Mouse (Mus musculus) cerebellum, adult 9-11 months (tissue): ENCODE data around the gene 9230102O04Rik.

Source experiments
- DNase-seq: peaks from one replicate; pipeline ENCODE4 v3.0.0; 2022

9230102O04Rik gene

DNA sequence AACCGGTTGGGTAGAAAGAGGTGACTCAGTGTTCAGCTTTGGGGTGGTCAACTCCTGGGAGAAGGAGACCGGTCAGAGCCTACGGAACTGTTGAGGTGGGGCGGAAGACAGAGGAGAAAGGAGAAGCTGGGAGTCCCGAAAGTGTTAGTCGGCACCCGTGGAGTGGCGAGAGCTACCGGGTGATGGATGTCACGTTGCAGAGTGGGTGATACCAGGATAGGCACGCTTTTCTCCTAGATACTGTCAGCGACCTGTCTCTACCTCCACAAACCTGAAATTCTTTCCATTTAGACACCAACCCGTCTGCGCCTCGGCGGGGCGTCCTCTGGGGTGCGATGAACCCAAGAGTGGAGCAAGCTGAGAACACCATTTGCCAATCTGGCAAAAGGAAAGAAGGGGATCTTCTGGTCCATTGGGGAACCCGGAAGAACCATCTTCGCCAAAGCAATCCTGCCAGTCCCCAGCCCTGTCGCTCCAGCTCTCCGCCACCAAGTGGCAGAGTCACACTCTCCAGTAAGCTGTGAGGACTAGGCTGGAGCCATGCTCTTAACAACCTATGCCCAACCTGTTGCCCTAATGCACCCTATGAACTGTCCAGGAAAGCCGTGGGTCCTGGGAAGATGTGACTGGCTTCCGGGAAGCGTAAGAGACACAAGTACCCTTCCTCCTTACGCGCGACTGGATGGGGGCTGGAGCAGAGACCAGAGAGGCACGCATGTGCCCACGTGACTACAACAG, at the start of gene 9230102O04Rik:
Gene 9230102O04Rik (minus strand): TSS at position 628 of the 738 bp plus-strand sequence.
- DNase-seq: no peak

DNA sequence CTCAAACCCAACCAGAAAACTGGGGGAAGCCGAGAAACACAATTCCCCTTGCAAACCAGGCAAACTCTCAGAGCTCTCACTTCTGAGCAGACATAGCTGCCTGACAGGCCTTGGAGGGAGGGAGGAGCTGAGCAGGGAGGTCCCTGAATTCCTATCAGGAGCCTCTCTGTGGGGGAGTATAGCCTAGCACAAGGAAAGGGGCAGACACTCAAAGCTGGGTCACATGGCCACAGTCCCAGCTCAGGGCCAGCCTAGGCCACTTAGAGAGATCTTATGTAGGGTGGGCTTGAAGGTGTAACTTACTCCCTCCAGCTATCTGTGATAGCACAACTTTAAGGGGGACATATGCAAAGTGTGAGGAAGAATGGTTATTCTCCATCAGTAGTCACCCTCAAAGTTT, 46.6 kb upstream of the 9230102O04Rik start:
- no peak for DNase-seq

DNA sequence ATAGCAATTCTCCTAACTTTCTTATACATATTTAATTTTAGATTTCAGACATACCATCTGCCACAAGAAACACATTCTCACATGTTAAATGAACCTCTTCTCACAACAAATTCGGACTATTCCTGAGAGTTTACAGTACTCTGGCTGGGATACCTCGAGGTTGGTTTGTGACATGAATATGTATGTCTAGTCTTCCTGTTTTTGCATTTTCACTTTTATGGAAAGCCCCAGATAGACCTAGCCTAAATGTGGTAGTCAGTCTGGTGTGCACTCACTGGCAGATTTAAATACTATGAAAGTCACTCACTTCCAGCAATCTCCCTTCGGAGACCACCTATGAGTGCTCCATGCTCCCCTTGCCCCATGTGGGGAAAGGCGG, 37.6 kb upstream of the 9230102O04Rik start:
- DNase-seq: no peak

DNA sequence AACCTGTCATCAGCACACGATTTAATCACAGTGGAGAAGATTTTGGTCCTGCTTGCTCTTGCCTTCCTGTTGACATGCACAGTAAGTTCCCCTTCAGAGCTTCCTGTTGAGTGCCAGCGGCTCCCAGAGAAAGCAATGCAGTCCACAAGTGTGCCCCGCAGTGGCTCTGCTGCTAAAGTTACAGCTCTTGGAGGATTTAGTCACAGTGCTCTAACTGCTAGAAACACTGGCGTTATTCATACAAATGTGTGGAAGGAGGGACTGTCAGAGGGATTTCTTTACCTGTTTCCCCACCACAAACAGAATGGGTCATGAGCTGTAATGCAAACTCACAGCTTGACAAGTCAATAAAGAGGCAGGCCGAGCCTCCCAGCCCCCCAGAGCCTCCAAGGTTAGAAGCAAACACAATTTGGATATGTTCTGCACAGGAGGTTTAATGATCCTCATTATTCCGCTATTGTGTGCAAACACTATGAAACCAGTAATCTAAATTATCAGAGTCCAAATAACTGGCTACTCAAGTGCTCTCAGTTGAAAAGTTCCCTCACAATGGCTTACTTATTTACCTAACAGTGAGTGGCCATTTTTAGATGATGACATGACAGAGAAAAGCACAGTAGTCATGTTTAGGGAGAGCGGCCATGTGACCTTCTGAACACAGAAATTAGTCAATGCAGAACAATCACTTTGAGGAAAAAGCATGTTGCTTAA, 37.0 kb upstream of the 9230102O04Rik start:
- no peak for DNase-seq

DNA sequence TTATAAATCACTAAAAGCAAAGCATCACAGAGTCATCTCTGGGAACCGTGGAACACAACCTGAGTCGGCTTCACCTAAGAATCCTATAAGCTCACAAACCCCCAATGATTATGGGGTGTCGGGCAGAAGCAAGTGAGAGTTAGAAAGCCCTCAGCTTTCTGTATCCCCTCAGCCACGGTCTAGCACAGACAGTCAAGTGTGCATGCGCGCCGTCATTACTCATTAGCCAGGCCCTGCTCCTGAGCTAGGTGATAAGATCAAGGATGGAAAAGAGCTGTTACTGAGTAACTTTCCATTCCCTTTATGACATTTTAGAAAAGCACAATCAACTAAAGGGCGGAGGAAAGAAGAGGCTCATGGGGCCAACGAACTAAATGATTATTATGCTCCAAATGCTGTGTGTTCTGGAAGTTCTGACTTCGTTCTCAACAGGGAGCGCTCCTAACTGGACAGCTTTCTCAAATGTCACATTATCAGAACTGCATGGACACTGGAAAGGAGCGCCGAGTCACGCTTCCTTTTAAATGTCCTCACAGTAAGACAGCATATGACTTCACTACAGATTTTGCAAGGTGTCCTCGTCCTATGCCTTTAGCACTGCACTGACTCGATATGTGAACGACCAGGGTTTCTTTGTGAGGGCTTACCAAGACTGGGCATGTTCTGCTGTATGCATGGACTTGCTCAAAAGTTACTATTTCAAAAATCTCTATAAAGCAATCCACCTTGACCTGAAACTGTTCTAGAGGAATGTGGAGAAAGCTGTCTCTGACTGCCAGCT, 29.5 kb upstream of the 9230102O04Rik start:
- no peak for DNase-seq

DNA sequence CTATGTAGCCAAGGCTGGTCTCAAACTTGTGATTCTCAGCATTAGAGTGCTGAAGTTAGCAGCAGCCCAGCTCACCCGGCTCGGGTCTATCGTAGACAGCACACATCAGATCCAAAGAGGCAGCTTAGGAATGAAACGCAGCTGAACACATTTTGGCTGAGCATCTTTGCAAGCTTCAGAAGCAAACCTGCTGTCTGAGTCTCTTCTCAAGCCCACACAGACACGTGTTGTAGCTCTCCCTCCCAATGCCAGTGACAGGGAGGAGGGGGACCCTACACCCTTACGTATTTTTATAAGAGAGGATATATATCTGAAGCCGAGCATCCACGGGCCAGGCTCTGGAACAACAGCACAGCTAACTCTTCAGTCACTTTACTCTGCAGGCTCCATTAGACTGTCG, 28.3 kb upstream of the 9230102O04Rik start:
- DNase-seq: no peak

DNA sequence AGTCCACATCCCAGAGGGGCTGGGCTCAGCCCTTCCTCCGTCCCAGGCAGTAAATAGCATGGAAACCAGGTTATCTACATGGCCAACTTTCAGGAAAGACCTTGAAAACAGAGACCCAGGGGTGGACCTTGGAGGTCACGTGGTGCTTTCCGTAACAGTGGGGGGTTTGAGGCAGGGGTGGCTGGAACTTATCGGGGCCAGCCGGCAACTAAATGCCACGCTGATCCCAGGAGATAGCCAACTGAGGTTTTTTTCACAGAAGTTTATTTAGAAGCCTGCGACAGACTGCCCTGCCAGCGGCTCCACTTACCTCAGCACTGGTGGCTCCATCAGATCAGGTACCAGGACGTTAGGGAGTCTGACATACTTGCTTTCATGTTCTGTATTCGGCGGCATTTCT, 16.7 kb upstream of the 9230102O04Rik start:
- DNase-seq: no peak

DNA sequence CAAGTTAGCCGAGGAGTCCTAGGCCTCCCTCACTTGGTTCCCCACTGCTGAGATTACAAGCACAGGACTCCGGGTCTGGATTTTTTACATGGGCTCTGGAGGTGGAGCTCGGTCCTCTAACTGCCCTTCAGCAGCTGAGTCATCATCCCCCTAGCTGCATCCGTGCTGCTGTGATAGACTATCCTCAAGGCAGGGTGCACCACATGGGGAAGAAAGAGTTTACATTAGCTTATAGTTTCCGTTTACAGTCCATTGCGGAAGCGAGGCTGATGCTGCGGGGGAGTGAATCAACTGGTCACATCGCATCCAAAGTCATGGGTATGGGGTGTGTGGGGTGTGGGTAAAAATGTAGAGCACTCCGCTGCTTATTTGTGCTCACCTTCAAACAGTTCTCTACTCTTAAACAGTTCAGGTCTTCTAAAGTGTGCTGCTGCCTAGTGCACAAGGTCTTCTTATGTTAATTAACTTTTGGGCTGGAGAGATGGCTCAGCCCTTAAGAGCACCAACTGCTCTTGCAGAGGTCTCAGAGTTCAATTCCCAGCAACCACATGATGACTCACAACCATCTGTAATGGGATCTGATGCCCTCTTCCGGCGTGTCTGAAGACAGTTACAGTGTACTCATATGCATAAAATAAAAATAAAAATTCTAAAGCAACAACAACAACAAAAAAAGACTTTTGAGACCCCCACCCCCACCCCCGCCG, 14.7 kb upstream of the 9230102O04Rik start:
- no peak for DNase-seq

DNA sequence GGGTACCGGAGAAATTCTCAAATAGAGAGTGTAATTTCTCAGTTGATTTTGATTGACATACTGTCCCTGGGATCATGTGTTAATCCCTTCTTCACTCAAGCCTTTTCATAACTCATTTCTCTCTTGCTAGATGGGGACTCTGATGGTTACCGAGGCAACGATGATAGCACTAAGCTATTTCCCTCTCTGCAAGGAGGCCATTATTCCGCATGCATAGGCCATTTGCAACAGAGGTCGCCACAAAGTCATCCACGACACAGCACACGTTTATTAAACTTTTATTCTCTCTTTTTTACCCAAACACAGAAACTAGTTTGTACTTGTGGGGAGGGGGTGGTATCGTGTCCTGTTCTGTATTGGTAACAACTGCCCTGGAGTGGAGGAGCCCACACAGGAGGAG, 8.5 kb upstream of the 9230102O04Rik start:
- no peak for DNase-seq

DNA sequence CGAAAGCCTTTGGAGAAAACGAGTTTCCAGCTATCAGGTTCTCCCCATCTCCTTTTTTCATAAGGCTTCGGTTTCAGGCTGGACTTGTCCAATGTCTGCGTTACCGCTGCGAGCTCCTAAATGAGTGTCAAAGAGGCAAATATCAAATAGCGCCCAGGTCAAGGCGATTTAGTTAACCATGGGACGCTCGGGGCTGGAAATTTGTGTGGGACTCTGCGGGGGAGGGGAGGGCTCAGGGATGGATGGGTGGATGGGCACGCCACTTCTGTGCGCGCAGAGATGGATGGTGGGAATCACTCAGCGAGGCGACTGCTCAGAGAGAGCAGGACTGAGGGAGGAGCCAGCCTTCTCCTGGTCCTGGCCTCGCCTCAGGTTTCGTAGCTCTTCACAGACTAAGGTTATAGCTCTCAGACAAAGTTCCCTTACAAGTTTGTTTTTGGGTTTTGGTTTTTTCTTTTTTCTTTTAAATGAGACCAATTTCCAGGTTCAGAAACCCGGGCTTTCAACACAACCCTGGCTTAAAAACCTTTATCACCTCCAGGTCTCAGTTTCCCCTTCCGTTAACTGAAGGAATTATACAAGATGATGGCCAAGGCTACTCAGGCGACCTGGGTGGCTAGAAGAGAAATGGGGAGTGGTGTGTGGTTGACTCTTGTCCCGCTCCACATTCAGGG, 6.9 kb upstream of the 9230102O04Rik start:
- DNase-seq: no peak

DNA sequence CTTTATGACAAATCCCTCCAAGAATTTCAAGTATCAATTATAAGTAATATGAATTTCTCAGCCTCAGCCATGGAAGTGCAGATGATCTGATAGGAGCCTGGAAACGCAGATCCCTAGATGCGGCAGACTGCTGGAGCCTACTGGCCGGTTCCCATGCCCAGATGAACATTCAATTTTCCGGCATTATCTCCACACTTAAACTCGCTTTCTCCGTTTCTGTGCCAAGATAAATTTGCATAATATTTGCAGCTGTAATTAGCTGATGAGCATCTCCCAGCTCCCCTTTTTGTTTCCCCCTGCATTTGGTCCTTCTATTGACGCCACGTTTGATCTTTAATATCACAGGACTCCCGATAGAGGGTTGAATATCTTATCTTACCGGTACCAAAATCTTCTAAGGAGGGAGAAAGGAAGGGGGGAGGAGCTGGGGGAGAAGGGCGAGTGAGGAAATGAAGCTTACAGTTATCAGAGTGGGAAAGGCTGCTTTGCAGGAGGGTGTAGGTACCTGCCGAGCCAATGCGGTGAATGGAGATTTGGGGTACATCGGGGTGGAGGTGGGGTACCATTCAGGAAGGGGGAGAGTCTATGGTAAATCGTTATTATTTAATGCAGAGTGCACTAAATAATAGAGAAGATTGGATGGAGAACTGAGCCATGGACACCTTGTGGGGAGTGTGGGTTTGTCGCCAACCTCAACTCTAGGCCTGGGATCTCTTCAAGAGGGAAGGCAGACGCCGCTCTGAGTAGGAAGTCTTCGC, 5.7 kb upstream of the 9230102O04Rik start:
- DNase-seq: no peak

DNA sequence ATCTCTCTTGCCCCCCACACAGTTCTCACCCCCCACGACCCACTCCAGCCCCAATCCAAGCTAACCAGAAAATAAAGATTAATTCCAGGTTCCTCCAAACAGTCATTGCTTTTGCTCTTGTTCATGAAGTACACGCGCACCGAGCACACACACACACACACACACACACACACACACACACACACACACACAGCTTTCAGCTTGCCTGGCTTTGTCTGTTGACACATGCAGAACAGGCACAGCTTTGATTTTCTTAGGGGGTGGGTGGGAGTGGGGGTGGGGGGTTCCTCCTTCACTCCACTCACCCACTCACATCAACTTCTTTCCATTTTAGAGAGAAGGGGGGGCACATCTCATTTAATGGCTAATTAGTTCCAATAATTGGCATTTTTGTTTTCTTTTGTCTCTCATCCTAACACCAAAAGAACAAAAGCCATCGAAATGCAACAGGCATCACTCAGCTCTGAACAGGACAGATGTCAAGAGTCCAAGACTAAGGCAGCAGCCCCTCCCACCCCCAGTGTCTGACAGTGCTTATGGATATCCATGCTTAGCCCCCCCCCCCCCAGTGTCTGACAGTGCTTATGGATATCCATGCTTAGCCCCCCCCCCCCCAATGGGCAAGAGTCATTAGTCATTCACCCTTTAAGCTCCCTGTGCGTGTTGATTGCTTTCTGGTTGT, 4.1 kb upstream of the 9230102O04Rik start:
- no peak for DNase-seq

DNA sequence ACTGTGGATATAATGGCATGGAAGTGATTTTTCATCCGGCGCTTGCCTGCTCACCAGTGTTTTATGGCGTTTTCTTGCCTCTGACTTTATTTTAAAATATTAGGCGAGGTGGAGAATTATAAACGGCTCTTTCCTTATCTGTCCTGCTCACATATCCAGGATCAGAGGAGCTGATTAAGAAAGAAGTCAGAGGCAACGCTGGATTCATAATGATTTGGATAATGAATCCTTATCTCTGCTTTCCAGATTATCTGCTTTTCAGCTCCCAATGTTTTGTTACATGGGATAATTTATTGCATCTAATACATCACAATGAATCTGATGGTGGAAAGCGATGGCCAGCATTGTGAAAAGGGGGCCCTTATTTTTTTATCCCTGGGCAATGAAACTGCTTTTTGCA, 3.2 kb upstream of the 9230102O04Rik start:
- no peak for DNase-seq

DNA sequence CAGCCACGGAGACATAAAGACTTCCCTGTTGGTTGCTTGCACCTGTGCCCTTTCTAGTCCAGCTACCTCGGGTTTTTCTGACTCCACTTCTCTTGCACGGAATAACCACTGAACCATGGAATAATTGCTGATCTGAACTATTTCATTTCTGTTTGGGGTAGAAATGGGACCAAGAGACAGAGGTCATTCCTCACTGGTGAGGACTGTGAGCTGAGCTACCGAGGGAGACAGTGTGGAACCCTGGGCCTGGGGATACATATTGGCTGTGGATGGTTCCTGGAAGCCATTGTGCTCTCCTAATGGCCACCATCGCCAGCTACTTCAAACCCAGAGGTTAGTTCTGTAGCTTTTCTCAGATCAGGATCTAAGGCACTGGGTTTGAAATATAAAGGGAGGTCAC, 1.6 kb upstream of the 9230102O04Rik start:
- no peak for DNase-seq

DNA sequence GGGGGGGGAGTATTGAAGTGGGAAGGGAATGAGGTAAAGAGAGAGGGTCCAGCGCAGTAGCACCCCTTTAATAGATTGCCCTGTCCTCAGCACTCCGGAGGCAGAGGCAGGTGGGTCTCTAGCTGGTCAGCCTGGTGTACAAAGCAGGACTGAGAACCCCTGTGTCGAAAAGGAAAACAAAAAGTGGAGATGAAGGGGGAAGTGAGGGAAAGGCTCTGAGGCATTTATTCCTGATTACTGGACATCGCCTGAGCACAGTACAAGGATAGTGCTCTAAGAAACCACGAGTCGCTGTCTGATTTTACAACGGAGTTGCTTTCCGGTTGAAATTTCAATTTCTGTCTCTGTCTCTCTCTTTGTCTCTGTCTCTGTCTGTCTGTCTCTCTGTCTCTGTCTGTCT, 911 bp upstream of the 9230102O04Rik start:
- no peak for DNase-seq

DNA sequence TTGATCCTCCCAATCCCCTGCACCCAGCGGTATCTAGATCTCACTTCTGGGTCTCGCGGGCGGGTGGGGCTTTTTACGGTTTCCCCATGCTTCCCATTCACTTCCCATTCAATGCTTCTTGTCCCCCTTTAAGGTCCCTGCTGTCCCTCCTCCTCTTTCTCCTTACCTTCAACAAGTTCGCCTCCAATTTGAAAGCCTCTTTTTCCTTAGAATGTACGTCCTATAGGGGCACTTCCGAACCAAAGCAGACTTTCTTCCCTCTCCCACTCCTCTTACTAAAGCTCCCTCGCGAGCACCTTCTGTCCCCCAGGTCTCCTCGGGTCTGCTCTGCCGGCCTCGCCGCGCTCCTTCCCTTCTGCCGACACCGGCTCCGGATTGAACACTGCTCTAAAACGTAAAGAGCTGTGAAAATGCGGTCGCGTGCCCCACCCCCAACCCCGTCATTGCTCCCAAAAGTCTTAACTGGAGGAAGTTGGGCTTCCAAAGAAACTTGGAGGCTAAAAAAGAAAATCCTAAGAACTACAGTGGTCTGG, 377 bp upstream of the 9230102O04Rik start, which contains the start of gene Gata3:
Gene Gata3 (minus strand): TSS at position 384 of the 533 bp plus-strand sequence.
- no peak for DNase-seq

DNA sequence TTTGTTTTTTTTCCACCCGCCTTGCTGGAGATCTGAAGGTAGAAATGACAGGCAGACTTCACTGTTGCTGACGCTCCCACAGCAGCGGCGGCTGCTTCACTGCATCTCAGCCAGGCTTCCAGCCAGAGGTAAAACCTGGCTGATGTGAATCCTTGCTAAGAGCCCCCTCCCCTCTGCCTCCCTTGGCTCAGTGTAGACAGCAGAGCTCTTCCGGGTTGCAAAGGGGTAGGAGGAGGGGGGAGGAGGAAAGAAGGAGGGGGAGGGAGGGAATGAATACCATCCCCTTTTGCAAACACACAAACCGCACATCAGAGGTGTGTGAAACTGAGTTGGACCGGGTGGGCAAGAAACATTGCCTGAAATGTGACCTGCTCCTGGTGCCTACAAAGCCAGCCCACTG, 1.7 kb downstream of the 9230102O04Rik start:
- no peak for DNase-seq

DNA sequence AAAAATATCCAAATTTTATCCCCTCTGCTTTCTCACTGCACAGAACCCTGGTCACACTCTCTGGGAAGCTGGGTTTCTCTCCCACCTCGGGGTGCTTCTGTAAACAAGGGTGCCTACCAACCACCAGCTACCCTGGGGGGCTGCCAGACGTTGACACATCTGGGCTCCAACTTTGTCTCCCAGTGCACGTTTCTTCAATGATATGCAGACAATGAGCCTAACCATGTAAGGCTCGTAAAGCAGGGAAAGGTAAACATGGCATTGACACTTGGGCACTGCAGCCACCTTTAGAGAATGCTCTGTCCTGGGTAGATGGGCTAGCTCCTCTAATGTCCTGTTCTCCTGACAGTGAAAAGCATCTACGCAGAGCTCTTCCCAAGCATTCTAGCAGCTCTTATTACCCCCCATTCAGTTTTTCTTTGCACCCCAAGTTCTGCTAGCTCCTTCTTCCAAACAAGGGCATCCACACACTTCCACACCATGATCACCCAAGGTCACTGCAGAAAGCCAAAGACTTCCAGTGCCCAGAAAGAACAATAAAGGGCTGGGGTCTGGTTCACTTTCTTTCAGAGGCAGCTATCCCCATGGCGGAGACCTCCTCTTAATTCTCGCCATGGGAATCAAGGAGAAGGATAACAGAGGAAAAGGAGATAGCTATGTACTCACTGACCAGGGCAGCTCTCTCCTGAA, 2.3 kb downstream of the 9230102O04Rik start:
- DNase-seq: no peak

DNA sequence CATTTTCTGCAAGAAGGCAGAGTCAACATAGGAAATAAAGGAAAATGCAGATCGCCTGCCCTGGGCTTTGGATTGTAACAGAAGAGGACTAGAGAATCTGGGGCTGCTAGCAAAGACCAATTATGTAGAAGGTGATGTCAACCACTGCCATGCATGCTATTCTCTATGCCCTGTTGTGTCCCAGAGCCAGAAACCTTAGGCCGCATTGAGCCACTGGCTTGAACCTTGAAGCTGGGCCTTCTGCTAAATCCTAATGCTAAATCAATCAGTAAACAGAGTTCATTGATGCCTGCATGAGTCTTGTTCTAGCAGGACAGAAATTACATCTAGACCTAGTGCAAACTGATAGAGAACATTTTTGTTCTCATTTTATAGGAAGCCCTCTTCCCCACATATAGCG, 3.3 kb downstream of the 9230102O04Rik start:
- no peak for DNase-seq

DNA sequence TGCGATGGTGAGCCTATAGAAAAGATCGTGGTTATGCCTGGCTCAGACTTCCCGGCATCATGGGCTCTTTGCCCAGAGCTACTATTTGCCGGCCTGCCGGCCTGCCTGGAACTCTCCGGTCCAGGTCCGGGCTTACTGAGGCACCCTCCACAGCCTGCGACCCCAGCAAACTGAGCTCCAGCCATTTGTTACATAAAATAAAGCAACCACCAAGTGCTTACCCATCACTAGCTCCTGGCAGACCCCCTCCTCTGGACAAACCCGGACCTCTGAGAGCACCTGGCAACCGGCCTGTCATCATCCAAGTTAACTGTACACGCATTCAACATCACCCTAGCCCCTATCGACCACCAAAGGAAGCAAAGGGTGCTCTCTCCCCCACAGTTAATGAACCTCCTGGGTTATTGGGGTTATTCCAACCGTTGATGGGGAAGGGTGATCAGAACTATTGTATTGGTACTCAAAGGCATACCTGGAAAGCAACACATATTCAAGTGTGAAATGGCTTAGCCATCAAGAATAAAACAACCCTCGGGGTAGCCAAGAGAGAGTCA, 4.0 kb downstream of the 9230102O04Rik start:
- DNase-seq: no peak
